Mouse (Mus musculus): ENCODE data around the gene Dcun1d5. TPM values are rescaled to one million over a fixed set of nuclear protein-coding genes. Genes with fewer than 3 reads are reported as not detected.
"Not testable (repeated sequence)": the region's sequence is repeated elsewhere in the genome, so short reads cannot be mapped to it uniquely, and the experiment has no call there.

Dcun1d5 gene
- total RNA-seq (2021), result 10 to 100 TPM; 55.8 to 61.7 TPM

- intact Hi-C loops (cut with DNase I), result no loop called here
- DNase-seq (ENCODE audit: low spot score), result peak; percentile 85
These were observed at the start of gene Dcun1d5, which contains the start of gene Dync2h1 for GRCm38 (mm10) chr9:7184172-7184896. TSS of gene Dcun1d5 (plus strand) at chr9:7184520. TSS of gene Dync2h1 (minus strand) at chr9:7184446.

- no peak for DNase-seq (ENCODE audit: low spot score)
- intact Hi-C loops (cut with DNase I), result no loop called here
These were observed 29.9 kb upstream of the Dcun1d5 start for GRCm38 (mm10) chr9:7154391-7154790.

GRCm38 (mm10) chr9:7158605-7159004, 25.7 kb upstream of the Dcun1d5 start:
- no peak for DNase-seq (ENCODE audit: low spot score)
- intact Hi-C loops (cut with DNase I), result no loop called here

GRCm38 (mm10) chr9:7159718-7160117, 24.6 kb upstream of the Dcun1d5 start:
- intact Hi-C loops (cut with DNase I), result no loop called here
- DNase-seq (ENCODE audit: low spot score), result no peak

- no peak for DNase-seq (ENCODE audit: low spot score)
- intact Hi-C loops (cut with DNase I), result no loop called here
These were observed 23.6 kb upstream of the Dcun1d5 start for GRCm38 (mm10) chr9:7160688-7161087.

GRCm38 (mm10) chr9:7167339-7167998, 16.9 kb upstream of the Dcun1d5 start:
- intact Hi-C loops (cut with DNase I), result no loop called here
- no peak for DNase-seq (ENCODE audit: low spot score)

- intact Hi-C loops (cut with DNase I), result no loop called here
- no peak for DNase-seq (ENCODE audit: low spot score)
These were observed 10.6 kb upstream of the Dcun1d5 start for GRCm38 (mm10) chr9:7173756-7174155.

- peak; percentile 60 for DNase-seq (ENCODE audit: low spot score)
- intact Hi-C loops (cut with DNase I), result no loop called here
These were observed 7.4 kb upstream of the Dcun1d5 start for GRCm38 (mm10) chr9:7176618-7177610.

- intact Hi-C loops (cut with DNase I), result no loop called here
These were observed 574 bp downstream of the Dcun1d5 start for GRCm38 (mm10) chr9:7184897-7185291.

GRCm38 (mm10) chr9:7190694-7191093, 6.4 kb downstream of the Dcun1d5 start:
- DNase-seq (ENCODE audit: low spot score); intact Hi-C loops (cut with DNase I): not testable (repeated sequence)

More at GRCm38 (mm10) chr9:7184897-7185291, 574 bp downstream of the Dcun1d5 start:
- peak; percentile 2 for DNase-seq (ENCODE audit: low spot score)

GRCm38 (mm10) chr9:7216240-7216639, 31.9 kb downstream of the Dcun1d5 start:
- intact Hi-C loops (cut with DNase I), result loop anchor here (1.0 kb wide), 1 partner anchor 379 kb away; no protein-coding TSS in a partner anchor
- DNase-seq (ENCODE audit: low spot score), result no peak

- DNase-seq (ENCODE audit: low spot score), result no peak
- intact Hi-C loops (cut with DNase I), result no loop called here
These were observed 36.7 kb downstream of the Dcun1d5 start for GRCm38 (mm10) chr9:7221024-7221423.

GRCm38 (mm10) chr9:7221460-7221859, 37.1 kb downstream of the Dcun1d5 start:
- intact Hi-C loops (cut with DNase I), result no loop called here
- no peak for DNase-seq (ENCODE audit: low spot score)

GRCm38 (mm10) chr9:7238619-7239018, 54.3 kb downstream of the Dcun1d5 start:
- DNase-seq (ENCODE audit: low spot score), result no peak
- intact Hi-C loops (cut with DNase I), result no loop called here

GRCm38 (mm10) chr9:7239967-7240366, 55.6 kb downstream of the Dcun1d5 start:
- intact Hi-C loops (cut with DNase I), result no loop called here
- DNase-seq (ENCODE audit: low spot score), result no peak

- intact Hi-C loops (cut with DNase I), result loop anchor here (5.0 kb wide), 1 partner anchor 189 kb away; no protein-coding TSS in a partner anchor
- DNase-seq (ENCODE audit: low spot score), result no peak
These were observed 68.7 kb downstream of the Dcun1d5 start for GRCm38 (mm10) chr9:7252797-7253654.
